Mouse (Mus musculus) left cerebral cortex, adult 18-20 months (tissue): ENCODE results near the gene Kat5. TPM values are rescaled to one million over a fixed set of nuclear protein-coding genes. Genes with fewer than 3 reads are reported as not detected.

Experiments
- DNase-seq, 2 experiments: peaks; one replicate each; pipeline ENCODE4 v3.0.0; 2021 to 2022; ENCODE audit warnings: low spot score in 2 of 2, mixed read lengths in 1 of 2
- long read RNA-seq, 2 experiments: library from polyadenylated mRNA; stranded (forward); transcript quantifications; one replicate each; pipeline ENCODE4 v2.0.0; 2021
- total RNA-seq, 2 experiments: library from RNA; stranded (reverse); gene quantifications; 2 replicates each; pipeline ENCODE4 v1.2.3; 2021

The Kat5 gene
- 10 to 100 TPM; 92.6 to 96.3 TPM for total RNA-seq
- long read RNA-seq, experiment 1, transcript Kat5-206 (13 exons, 1,386 nt): major isoform, 15 of 93 reads
- long read RNA-seq, experiment 1, transcript Kat5-201 (14 exons, 2,154 nt): minor isoform, 14 of 93 reads
- long read RNA-seq, experiment 1, transcript Kat5-202 (12 exons, 1,905 nt): minor isoform, 8 of 93 reads
- long read RNA-seq, experiment 1, transcript Kat5-211 (11 exons, 1,960 nt): major isoform, 15 of 93 reads
- long read RNA-seq, experiment 1, partial matches to known transcripts: 25 of 93 reads
- long read RNA-seq, experiment 1, other reads (novel, unspliced or antisense): 15 of 93 reads
- long read RNA-seq, experiment 2, transcript Kat5-206 (13 exons, 1,386 nt): minor isoform, 10 of 85 reads
- long read RNA-seq, experiment 2, transcript Kat5-201 (14 exons, 2,154 nt): major isoform, 17 of 85 reads
- long read RNA-seq, experiment 2, transcript Kat5-202 (12 exons, 1,905 nt): minor isoform, 7 of 85 reads
- long read RNA-seq, experiment 2, transcript Kat5-211 (11 exons, 1,960 nt): minor isoform, 11 of 85 reads
- long read RNA-seq, experiment 2, partial matches to known transcripts: 28 of 85 reads
- long read RNA-seq, experiment 2, other reads (novel, unspliced or antisense): 12 of 85 reads

DNA sequence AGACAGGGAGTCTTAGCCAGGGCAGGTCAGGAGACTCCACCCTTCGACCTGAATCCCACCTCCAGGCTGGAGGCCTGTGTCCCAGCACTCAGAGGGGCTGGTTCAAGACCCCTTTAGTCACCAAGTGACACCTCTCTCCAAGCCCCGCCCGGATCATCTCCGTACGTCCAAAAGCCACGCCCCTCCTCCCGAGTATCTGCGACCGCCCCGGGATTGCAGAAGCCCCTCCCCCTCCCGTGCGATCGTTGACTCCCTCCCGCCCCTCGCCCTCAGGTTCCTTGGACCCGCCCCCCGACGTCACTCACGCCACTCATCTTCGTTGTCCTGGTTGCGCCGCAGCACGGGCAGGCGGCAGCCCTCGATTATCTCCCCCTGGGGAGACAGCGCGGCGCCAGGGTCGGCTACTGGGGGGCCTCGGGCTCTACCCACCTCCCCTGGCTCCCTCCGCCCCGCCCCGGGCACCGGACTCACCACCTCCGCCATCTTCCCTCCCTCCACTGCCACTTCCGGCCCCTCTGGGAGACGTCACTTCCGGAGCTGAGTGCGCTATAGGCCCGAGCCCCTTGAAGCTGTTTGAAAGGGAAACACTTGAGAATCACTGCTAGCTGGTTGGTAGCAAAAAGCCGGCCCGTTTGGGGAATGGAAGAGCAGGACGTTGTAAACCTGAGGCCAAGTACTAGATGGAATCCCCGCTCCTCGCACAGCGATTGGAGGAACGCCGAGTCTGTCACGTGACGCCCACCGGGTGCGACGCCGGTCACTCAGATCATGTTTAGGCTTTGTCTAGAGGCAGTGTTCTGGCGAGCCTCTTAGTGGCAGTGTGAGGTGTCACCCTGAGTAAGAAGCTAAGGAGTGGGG, at the start of gene Kat5:
TSS of gene Kat5 (minus strand) at position 691 of the 858 bp plus-strand sequence.
- peak; percentile 90 to 91 for DNase-seq

DNA sequence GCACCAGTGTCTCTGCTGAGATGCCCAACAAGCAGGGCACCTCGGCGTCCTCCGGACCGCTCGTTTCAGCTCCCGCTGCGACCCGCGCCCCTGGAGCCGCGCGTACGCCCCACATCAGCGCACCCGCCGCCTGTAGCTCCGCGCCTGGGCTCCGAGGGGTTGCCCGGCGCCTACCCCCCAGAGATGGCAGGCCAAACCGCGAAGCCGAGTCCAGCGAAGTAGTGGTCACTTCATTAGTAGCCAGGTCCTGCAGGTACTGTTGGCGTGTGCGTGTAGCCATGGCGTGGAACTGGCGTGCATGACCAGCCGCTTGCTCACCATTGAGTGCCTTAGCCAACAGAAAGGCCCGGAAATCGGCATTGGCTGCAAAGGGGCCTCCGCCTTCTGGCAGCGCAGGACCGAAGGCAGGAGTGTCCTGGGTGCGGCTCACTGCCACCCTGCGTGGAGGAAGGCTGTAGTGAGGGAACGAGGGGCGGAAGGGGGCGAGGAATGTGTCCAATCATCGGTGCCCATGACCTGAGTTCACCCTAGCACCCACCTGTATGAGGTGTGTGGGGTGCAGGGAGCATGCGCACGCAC, 44.8 kb upstream of the Kat5 start:
- DNase-seq: no peak

- no peak for DNase-seq
Observed at GRCm38 (mm10) chr19:5653969-5654719, 44.1 kb upstream of the Kat5 start.

DNA sequence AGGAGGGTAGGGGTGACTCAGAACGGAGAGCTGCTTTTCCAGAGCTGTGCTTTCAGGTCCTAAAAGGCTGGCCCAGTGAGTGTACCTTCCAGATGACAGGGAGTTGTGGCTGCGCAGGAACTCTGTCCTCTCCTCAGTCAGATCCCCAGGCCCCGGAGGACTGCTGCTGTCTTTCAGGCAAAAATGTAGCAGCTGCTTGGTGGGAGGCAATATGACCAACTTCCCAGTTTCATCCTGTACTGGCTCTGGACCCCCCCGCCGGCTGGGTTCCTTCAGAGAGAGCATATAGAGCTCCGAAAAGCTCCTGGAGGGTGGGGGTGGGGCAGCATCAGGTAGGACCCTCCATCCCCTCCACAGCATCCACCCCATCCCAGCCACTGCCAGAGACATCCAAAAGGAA, 42.5 kb upstream of the Kat5 start:
- DNase-seq: peak in 1 of 2 experiments; percentile 26

DNA sequence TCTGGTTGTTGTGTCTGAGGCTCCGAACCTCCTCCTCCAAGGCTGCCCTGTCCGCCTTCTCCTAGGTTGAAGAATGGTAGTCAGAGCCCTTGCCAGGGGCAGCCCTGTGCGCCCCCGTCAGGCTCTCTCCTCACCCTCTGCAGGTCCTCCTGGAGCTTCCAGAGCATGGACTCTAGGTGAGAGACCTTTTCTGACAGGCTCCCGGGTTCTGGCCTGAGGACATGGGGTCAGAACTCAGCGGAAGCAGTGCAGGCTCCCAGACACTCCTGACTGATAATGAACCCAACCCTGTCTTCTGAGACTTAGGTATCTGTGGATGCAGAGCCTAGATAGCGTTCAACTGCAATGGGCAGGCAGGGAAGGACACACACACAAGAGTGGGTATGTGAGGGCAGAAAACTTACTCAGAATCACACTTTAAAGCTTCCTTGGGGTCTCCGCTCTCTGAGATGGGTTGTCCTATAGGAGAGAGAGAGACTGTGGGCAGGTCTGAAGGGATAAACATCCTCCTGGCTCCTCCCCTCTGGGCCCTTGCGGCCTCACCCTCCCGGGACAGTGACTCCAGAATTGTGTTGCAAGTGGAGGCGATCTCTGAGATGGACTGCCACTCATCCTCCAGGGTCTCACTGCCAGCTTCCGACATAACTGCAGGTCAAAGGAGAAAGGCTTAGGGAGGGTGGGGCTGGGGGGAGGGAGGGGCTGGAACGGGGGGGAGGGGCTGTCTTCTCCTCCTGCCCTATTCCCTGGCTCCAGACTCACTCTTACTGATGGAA, 41.7 kb upstream of the Kat5 start:
- DNase-seq: no peak

DNA sequence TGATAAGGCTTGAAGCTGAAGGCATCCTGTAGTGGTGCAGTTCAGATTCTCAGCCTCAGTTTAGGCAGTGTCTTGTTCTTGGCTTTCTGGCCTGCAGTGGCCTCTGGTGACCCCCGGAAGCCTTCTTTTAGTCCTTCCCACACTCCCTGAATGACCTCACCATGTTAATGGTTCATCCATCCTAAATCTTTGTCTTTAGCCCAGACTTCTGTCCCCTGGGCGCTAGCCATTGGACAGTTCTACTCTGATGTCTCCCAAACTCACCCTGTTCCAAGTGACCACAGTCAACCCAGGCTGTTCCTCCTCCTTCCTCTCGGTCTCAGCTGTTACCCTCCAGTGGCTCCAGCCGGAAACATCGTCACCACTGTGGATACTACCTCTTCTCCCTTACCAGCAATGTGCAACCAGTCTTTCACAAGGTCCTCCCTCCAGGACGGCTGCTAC, 39.3 kb upstream of the Kat5 start:
- DNase-seq: no peak

DNA sequence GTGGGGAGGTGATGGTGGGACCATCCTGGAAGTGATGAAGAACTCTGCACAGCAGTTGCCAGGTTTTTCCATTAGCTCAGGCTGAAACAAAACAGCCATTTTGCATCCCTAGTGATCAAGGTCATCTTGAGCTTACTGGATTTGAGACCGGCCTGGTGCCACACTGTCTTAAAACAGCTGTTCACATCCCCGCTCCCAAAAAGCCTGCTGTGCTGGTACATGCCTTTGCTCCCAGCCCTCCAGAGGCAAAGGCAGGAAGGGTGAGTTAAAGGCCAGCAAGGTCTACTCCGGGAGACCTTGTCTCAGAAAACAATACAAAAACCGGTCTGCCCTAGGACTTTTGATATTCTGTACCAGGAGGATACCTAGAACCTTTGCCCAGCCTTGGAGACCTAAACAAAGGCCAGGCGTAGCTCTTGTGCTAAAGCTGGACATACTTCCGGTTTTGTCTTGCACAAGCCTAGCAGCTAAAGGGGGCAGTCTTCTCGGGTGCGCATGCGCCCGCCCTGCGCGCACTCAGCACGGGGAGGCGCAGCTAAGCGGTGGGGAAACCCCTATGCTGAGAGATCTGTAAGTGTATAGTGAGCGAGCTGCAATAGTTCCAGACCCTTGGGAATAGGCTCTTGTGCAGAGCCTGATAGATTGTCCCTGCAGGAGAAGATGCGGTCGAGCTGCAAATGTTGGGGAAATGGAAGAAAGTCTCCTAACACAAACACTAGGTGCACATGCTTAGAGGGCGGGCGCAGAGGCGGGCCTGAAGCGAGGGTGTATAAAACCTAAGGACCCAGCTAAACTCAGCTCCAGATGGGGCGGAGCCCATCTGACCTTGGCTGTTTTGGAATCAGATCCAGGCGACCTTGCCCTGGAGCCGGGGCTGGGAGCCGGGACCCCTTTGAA, 38.6 kb upstream of the Kat5 start:
- peak; percentile 64 to 77 for DNase-seq

- DNase-seq: no peak
Observed at GRCm38 (mm10) chr19:5647791-5648190, 37.8 kb upstream of the Kat5 start.

GRCm38 (mm10) chr19:5646731-5647330, 36.8 kb upstream of the Kat5 start:
- no peak for DNase-seq

DNA sequence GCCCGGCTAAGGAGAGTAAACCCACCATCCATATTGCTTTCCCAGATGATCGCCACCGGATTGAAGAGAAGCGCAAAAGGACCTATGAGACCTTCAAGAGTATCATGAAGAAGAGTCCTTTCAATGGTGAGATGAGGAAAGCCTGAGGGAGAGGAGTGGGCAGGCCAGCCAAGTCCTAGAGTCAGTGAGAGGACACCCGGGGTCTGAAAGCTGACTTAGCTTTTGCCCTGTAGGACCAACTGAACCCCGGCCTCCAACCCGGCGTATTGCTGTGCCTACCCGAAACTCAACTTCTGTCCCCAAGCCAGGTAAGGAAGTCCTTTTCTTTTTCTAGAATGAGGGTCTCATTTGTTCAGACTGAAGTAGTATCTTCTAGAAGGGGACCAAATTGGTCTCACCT, 35.2 kb upstream of the Kat5 start:
- no peak for DNase-seq

DNA sequence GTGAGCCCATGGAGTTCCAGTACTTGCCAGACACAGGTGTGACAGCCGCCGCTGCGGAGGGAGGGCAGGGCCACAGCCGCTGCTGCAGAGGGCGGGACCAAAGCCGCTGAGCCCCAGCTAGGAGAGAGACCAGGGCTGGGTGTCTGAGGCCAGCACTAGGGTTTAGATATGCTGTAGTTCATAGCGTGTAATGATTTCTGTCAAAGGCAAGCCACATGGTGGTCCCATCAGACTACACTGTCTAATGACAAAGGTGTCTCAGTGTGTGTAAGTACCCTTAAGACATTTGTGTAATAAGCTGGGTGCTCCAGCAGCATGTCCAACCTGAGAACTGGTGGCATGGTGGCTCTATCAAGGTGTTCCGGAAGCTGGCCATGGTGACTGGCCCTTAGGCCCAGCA, 31.6 kb upstream of the Kat5 start:
- no peak for DNase-seq

DNA sequence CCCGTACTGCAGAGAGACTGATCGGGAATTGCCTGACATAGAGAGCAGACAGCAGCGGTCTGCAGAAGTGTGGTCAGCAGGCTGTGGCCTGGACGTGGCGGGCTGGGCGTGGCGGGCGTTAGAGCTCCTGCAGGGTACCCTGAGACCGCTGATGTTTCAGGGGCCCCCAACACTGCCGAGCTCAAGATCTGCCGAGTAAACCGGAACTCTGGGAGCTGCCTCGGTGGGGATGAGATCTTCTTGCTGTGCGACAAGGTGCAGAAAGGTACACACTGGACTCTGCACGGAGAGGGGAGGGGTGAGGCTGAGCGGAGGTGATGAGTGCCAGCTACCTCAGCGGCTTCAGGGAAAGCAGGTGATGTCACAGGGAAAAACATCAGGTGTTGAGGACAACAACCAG, 31.0 kb upstream of the Kat5 start:
- no peak for DNase-seq

DNA sequence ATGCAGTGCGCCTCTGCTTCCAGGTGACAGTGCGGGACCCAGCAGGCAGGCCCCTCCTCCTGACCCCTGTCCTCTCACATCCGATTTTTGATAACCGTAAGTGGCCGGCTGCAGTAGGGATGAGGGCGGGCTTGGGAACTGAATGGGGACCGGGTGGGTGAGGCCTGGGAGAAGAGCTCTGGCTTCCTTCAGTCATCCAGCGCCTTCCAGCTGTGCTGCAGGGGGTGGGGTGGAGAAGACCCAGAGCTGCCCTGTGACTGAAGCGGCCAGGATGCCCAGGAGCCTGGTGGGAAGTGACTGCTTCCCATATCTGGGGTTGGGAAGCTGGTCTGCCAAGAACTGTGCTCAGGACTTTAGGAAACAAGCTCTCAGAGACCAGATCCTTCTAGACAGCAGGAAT, 30.3 kb upstream of the Kat5 start:
- DNase-seq: no peak

DNA sequence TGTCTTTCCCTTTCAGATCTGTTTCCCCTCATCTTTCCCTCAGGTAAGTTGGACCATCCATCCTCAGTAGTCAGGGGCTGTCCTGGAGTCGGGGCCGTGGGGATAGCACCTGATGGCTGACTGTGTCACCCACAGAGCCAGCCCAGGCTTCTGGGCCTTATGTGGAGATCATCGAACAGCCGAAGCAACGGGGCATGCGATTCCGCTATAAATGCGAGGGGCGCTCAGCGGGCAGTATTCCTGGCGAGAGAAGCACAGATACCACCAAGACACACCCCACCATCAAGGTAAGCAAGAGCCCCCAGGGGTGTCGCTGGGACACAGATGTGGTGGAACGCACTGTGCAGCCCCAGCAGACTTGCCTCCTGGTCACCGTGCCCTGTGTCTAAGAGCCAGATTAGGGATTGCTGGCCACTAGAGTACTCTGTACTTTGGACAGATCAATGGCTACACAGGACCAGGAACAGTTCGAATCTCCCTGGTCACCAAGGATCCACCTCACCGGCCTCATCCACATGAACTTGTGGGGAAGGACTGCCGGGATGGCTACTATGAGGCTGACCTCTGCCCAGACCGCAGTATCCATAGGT, 28.5 kb upstream of the Kat5 start:
- no peak for DNase-seq

DNA sequence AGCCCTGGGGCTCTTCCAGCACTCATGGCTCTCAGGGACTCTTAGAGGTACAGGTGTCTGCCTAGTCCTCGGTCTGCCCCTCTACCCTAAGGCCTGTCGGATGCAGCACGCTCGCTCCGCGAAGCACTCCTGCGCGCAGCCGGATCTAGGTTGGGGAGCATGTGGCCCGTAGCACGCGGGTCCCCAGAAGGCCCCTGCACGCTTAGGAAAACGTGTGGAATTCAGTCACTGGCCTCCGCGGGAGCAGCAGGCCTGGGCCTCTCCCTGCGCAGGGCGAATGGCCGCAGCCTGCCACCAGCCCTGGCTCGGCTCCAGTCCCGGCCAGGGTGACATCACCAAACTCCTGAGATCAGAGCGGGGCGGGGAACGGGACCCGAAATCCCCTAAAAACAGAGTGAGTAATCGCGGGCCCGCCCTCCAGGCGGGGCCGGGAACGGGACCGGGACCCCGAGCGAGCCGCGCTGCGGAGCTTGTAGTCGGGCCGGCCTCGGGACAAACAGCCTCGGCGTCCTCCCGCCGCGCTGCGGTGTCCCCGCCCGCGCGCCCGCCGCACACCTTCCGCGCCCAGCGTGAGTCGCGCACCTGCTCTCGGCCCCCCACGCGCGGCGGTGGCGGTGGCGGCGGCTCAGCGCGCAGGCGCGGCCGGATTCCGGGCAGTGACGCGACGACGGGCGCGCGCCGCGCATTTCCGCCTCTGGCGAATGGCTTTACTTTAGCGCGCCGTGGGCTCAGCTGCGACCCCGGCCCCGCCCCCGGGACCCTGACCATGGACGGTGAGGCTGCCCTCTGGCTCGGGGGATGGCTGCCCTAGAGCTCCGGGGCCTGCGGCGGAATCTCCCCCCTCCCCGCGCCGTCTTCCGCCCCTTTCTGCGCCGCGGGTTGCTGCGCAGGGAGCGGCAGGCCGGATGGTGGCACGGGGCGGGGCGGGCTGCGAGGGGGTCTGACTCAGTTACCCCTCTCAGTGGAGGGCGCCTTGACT, 27.3 kb upstream of the Kat5 start, which contains the start of gene Rela:
TSS of gene Rela (plus strand) at position 415 of the 979 bp plus-strand sequence.
- DNase-seq: peak; percentile 87 to 92

- DNase-seq: no peak
Observed at GRCm38 (mm10) chr19:5636571-5637041, 26.6 kb upstream of the Kat5 start.
